Mouse (Mus musculus) cerebellum, adult 2 months (tissue): Measurements from ENCODE around the gene Hcn3.

Experiments used
- CTCF ChIP-seq: fragments of 200-500 bp; IDR thresholded peaks from 2 replicates; pipeline ENCODE4 v1.5.1; 2011; ENCODE audit warnings: low read depth, mild to moderate bottlenecking, control low read depth, low read length, moderate library complexity, borderline replicate concordance; ENCODE audit not compliant: insufficient read depth
- POLR2A ChIP-seq: fragments of 200-500 bp; IDR thresholded peaks from 2 replicates; pipeline ENCODE4 v1.6.1; 2011; ENCODE audit warnings: low read length, control low read depth, borderline replicate concordance; ENCODE audit not compliant: insufficient read depth

DNA sequence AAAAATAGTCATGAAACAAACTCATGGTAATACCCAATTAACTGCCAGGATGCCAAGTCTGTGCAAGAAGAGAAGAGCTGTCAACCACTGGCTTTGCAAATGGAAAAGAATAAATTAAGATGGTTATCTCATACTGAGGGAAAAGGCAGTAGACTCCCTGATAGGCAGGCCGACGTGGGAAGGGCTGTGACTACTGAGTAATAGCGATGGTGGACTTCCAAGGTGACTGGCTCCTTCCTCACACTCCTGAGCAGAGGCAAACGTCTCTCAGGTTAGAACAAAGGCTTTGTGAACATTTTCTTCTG, 56.8 kb downstream of the Hcn3 start:
- TF ChIP-seq CTCF (no peak), POLR2A (no peak)
